Mouse (Mus musculus): Measurements from ENCODE around the gene Serbp1. TPM values are rescaled to one million over a fixed set of nuclear protein-coding genes. Genes with fewer than 3 reads are reported as not detected.

The Serbp1 gene
- polyA plus RNA-seq (2015; fragmentation: Nextera tagmentation; extraction: Ambion mirVana), result 310 and 312 TPM in 2 replicates

- no peak for ATAC-seq (ENCODE audit: low FRiP score)
- no peak within 1 kb of the TSS for H3K4me3 ChIP-seq
- no peaks in the 10 kb centered on the region for H3K9me3 ChIP-seq
- no peak within 1 kb of the TSS for H3K4me2 ChIP-seq
- H3K36me3 ChIP-seq, result no peaks in the 10 kb centered on the region
- no peaks in the 10 kb centered on the region for H3K4me1 ChIP-seq (replicated peaks)
- H3K9ac ChIP-seq, result no peak within 1 kb of the TSS
- no peak within 1 kb of the TSS for H3K27ac ChIP-seq
- H3K27me3 ChIP-seq, result no peaks in the 10 kb centered on the region
- WGBS, result 22% methylated on average over 12 of the region's 12 CpGs
These were observed at the start of gene Serbp1 for GRCm38 (mm10) chr6:67237977-67238376. Gene Serbp1 (plus strand): TSS chr6:67238176.

GRCm38 (mm10) chr6:67193591-67193990, 44.4 kb upstream of the Serbp1 start:
- 88% methylated on average over 2 of the region's 2 CpGs for WGBS
- Histone ChIP-seq H3K9ac (no peak overlapping the region), H3K4me3 (no peak overlapping the region), H3K4me2 (no peak overlapping the region), H3K27ac (no peak overlapping the region), H3K36me3 (no peaks in the 10 kb centered on the region), H3K4me1 (replicated peaks) (no peaks in the 10 kb centered on the region), H3K9me3 (no peaks in the 10 kb centered on the region), H3K27me3 (no peaks in the 10 kb centered on the region)
- ATAC-seq (ENCODE audit: low FRiP score), result no peak

GRCm38 (mm10) chr6:67194606-67195005, 43.4 kb upstream of the Serbp1 start:
- Histone ChIP-seq H3K4me2 (no peak overlapping the region), H3K4me3 (no peak overlapping the region), H3K9me3 (no peaks in the 10 kb centered on the region), H3K27ac (no peak overlapping the region), H3K27me3 (no peaks in the 10 kb centered on the region), H3K9ac (no peak overlapping the region), H3K36me3 (no peaks in the 10 kb centered on the region), H3K4me1 (replicated peaks) (no peaks in the 10 kb centered on the region)
- WGBS, result 86% methylated on average over 6 of the region's 6 CpGs
- ATAC-seq (ENCODE audit: low FRiP score), result no peak

- Histone ChIP-seq H3K4me1 (replicated peaks) (no peaks in the 10 kb centered on the region), H3K4me3 (no peak overlapping the region), H3K27me3 (no peaks in the 10 kb centered on the region), H3K27ac (no peak overlapping the region), H3K9me3 (no peaks in the 10 kb centered on the region), H3K9ac (no peak overlapping the region), H3K36me3 (no peaks in the 10 kb centered on the region), H3K4me2 (no peak overlapping the region)
- ATAC-seq (ENCODE audit: low FRiP score), result no peak
- 31% methylated on average over 7 of the region's 7 CpGs for WGBS
These were observed 42.8 kb upstream of the Serbp1 start for GRCm38 (mm10) chr6:67195148-67195611.

- ATAC-seq (ENCODE audit: low FRiP score), result no peak
These were observed 41.2 kb upstream of the Serbp1 start for GRCm38 (mm10) chr6:67196821-67197220.

GRCm38 (mm10) chr6:67198085-67198484, 39.9 kb upstream of the Serbp1 start:
- H3K4me3 ChIP-seq, result no peak overlapping the region
- no peak for ATAC-seq (ENCODE audit: low FRiP score)
- H3K27ac ChIP-seq, result no peak overlapping the region
- H3K9me3 ChIP-seq, result no peaks in the 10 kb centered on the region
- no peaks in the 10 kb centered on the region for H3K36me3 ChIP-seq
- no peak overlapping the region for H3K4me2 ChIP-seq
- no peaks in the 10 kb centered on the region for H3K27me3 ChIP-seq
- 32% methylated on average over 4 of the region's 4 CpGs for WGBS
- H3K4me1 ChIP-seq (replicated peaks), result no peaks in the 10 kb centered on the region
- no peak overlapping the region for H3K9ac ChIP-seq

More at GRCm38 (mm10) chr6:67196821-67197220, 41.2 kb upstream of the Serbp1 start:
- H3K4me2 ChIP-seq, result no peak overlapping the region
- WGBS, result 91% methylated on average over 6 of the region's 6 CpGs
- no peak overlapping the region for H3K4me3 ChIP-seq
- no peaks in the 10 kb centered on the region for H3K4me1 ChIP-seq (replicated peaks)
- H3K27me3 ChIP-seq, result no peaks in the 10 kb centered on the region
- no peak overlapping the region for H3K9ac ChIP-seq
- no peak overlapping the region for H3K27ac ChIP-seq
- H3K9me3 ChIP-seq, result no peaks in the 10 kb centered on the region
- no peaks in the 10 kb centered on the region for H3K36me3 ChIP-seq

- no peaks in the 10 kb centered on the region for H3K9me3 ChIP-seq
- H3K4me1 ChIP-seq (replicated peaks), result no peaks in the 10 kb centered on the region
- no peaks in the 10 kb centered on the region for H3K36me3 ChIP-seq
- no peaks in the 10 kb centered on the region for H3K27me3 ChIP-seq
- H3K4me2 ChIP-seq, result no peak overlapping the region
- ATAC-seq (ENCODE audit: low FRiP score), result no peak
- no peak overlapping the region for H3K4me3 ChIP-seq
- H3K9ac ChIP-seq, result no peak overlapping the region
- WGBS, result 37% methylated on average over 5 of the region's 5 CpGs
- no peak overlapping the region for H3K27ac ChIP-seq
These were observed 37.2 kb upstream of the Serbp1 start for GRCm38 (mm10) chr6:67200715-67201322.

- ATAC-seq (ENCODE audit: low FRiP score), result no peak
These were observed 32.6 kb upstream of the Serbp1 start for GRCm38 (mm10) chr6:67205081-67206037.

GRCm38 (mm10) chr6:67212362-67212761, 25.6 kb upstream of the Serbp1 start:
- no peak for ATAC-seq (ENCODE audit: low FRiP score)

More at GRCm38 (mm10) chr6:67205081-67206037, 32.6 kb upstream of the Serbp1 start:
- no peaks in the 10 kb centered on the region for H3K27me3 ChIP-seq
- no peak overlapping the region for H3K9ac ChIP-seq
- no peak overlapping the region for H3K27ac ChIP-seq
- no peak overlapping the region for H3K4me3 ChIP-seq
- no peaks in the 10 kb centered on the region for H3K4me1 ChIP-seq (replicated peaks)
- WGBS, result 79% methylated on average over 35 of the region's 35 CpGs
- no peaks in the 10 kb centered on the region for H3K9me3 ChIP-seq
- H3K36me3 ChIP-seq, result no peaks in the 10 kb centered on the region
- H3K4me2 ChIP-seq, result no peak overlapping the region

GRCm38 (mm10) chr6:67213429-67214098, 24.4 kb upstream of the Serbp1 start:
- no peaks in the 10 kb centered on the region for H3K27me3 ChIP-seq

More at GRCm38 (mm10) chr6:67212362-67212761, 25.6 kb upstream of the Serbp1 start:
- no peaks in the 10 kb centered on the region for H3K27me3 ChIP-seq
- no peak overlapping the region for H3K4me3 ChIP-seq
- no peak overlapping the region for H3K27ac ChIP-seq
- no peaks in the 10 kb centered on the region for H3K9me3 ChIP-seq
- WGBS, result 87% methylated on average over 1 of the region's 1 CpGs
- no peaks in the 10 kb centered on the region for H3K4me1 ChIP-seq (replicated peaks)
- no peak overlapping the region for H3K4me2 ChIP-seq
- no peak overlapping the region for H3K9ac ChIP-seq
- H3K36me3 ChIP-seq, result no peaks in the 10 kb centered on the region

GRCm38 (mm10) chr6:67217402-67217801, 20.6 kb upstream of the Serbp1 start:
- ATAC-seq (ENCODE audit: low FRiP score), result no peak

More at GRCm38 (mm10) chr6:67213429-67214098, 24.4 kb upstream of the Serbp1 start:
- H3K9ac ChIP-seq, result no peak overlapping the region
- no peak for ATAC-seq (ENCODE audit: low FRiP score)
- no peak overlapping the region for H3K27ac ChIP-seq
- no peak overlapping the region for H3K4me3 ChIP-seq
- no peaks in the 10 kb centered on the region for H3K4me1 ChIP-seq (replicated peaks)
- no peaks in the 10 kb centered on the region for H3K9me3 ChIP-seq
- H3K4me2 ChIP-seq, result no peak overlapping the region
- no peaks in the 10 kb centered on the region for H3K36me3 ChIP-seq
- 90% methylated on average over 4 of the region's 4 CpGs for WGBS

GRCm38 (mm10) chr6:67217846-67218245, 20.1 kb upstream of the Serbp1 start:
- H3K4me3 ChIP-seq, result no peak overlapping the region
- no peak for ATAC-seq (ENCODE audit: low FRiP score)
- H3K4me2 ChIP-seq, result no peak overlapping the region
- 95% methylated on average over 1 of the region's 1 CpGs for WGBS
- H3K9ac ChIP-seq, result no peak overlapping the region
- no peaks in the 10 kb centered on the region for H3K9me3 ChIP-seq
- H3K36me3 ChIP-seq, result no peaks in the 10 kb centered on the region
- H3K27me3 ChIP-seq, result no peaks in the 10 kb centered on the region
- H3K27ac ChIP-seq, result no peak overlapping the region
- no peaks in the 10 kb centered on the region for H3K4me1 ChIP-seq (replicated peaks)

More at GRCm38 (mm10) chr6:67217402-67217801, 20.6 kb upstream of the Serbp1 start:
- Histone ChIP-seq H3K4me1 (replicated peaks) (no peaks in the 10 kb centered on the region), H3K36me3 (no peaks in the 10 kb centered on the region), H3K9me3 (no peaks in the 10 kb centered on the region), H3K27ac (no peak overlapping the region), H3K4me3 (no peak overlapping the region), H3K27me3 (no peaks in the 10 kb centered on the region), H3K9ac (no peak overlapping the region), H3K4me2 (no peak overlapping the region)
- 92% methylated on average over 4 of the region's 4 CpGs for WGBS

Measured in hindbrain, embryonic 13.5 days (tissue).